Mouse (Mus musculus) C2C12 (cell line): ENCODE measurements around the gene Pde3b.

ENCODE experiments used
- CTCF ChIP-seq: IDR thresholded peaks from one replicate; pipeline ENCODE4 v1.5.1; 2011; ENCODE audit not compliant: control insufficient read depth, insufficient read depth, insufficient read length
- USF1 ChIP-seq: IDR thresholded peaks from one replicate; pipeline ENCODE4 v1.6.1; 2011; ENCODE audit warnings: low read depth, mild to moderate bottlenecking, control low read depth, moderate library complexity

DNA sequence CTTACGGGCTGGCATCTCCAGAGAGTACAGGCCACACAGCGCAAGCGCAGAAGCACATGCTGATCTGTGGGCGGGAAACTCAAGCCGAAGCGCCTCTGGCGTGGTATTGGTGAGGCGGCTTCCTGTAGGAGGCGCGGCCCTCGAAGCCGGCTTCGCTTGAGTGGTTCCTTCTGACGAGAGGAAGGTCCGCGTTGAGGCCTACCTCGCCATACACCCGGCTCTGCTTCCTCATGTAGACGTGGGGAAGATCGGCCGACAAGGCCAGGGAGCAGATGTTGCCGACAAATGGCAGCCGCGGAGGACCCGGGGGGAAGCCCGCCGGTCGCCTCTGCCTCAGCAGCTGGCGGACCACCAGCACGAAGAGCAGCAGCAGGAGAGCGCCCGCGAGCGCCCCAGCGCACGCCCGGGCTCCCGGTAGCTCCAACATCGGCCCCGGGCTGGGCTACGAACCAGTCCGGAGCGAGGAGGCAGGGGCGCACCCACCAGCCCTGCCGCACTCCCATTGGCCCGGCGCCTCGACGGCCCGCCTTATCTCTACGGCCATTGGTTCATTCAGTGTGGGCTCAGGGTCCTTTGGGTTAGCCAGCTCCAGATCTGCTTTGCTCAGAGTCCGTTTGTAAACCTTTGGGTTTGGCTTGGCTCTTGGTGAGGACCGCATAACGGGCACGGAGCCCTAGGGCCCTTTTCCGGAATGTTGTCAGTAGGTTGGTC is 147.6 kb downstream of the Pde3b start, which contains the start of gene Cyp2r1:
- TF ChIP-seq CTCF (no peak), USF1 (no peak)
